Mouse (Mus musculus): Measurements from ENCODE around the gene Pipox. TPM values are rescaled to one million over a fixed set of nuclear protein-coding genes. Genes with fewer than 3 reads are reported as not detected.

Pipox gene
- total RNA-seq, 1 experiment: 27.3 TPM

DNA sequence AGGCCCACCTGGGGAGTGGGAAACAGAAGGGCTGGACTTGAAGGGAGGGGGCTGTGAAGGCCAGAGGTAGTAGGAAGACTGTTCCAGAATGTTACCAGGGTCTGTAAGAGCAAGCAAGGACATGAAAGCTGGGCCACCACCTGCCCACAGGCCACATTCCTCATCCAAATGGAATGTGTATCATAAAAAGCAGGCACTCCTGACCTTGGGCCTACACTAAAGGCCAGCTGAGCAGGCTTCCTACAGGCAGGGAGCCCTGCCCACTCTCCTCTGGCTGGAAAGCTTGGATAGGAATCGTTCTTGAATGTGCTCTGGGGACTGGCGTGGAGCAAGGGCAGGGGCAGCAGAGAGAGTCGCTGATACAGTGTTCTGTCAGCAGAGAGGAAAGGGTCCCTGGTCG, 57.1 kb downstream of the Pipox start:
- in situ Hi-C loops (cut with MboI; ENCODE audit: low sequenced_read_pairs in 2 of 2, unreplicated experiment in 2 of 2): no loop called here
- H3K27ac ChIP-seq (ENCODE audit: insufficient read depth, low read depth, low read length, poor library complexity, severe bottlenecking): no peak overlapping the region
- no peak overlapping the region for H3K4me3 ChIP-seq (ENCODE audit: insufficient read depth in 1 of 2, low read depth in 1 of 2, low read length in 2 of 2, poor library complexity in 1 of 2, severe bottlenecking in 1 of 2)
- H3K36me3 ChIP-seq (ENCODE audit: control insufficient read depth, insufficient read depth, low read length, poor library complexity, severe bottlenecking): peaks cover 1% of the 10 kb centered on the region; the same call in 1 of the 2 replicates
- no peak overlapping the region for H3K9ac ChIP-seq (ENCODE audit: insufficient read depth, low read depth, low read length, poor library complexity, severe bottlenecking)
- peaks cover 0 to 10% of the 10 kb centered on the region in 2 experiments; a peak in 1 of 4 replicates for H3K4me1 ChIP-seq (ENCODE audit: control insufficient read depth in 2 of 2, insufficient read depth in 2 of 2, low read length in 2 of 2, poor library complexity in 1 of 2)
- H3K9me3 ChIP-seq (ENCODE audit: control insufficient read depth, insufficient read depth, low read depth, low read length): no peaks in the 10 kb centered on the region
- TF ChIP-seq CHD2 (IDR thresholded peaks at IDR 0.05; ENCODE audit: low read depth, low read length): no peak
- no peak for TF ChIP-seq MAFK (IDR thresholded peaks at IDR 0.05; ENCODE audit: insufficient read depth, low read depth, low read length)
- no peak for TF ChIP-seq ZNF384 (IDR thresholded peaks at IDR 0.05; ENCODE audit: low read depth, low read length)
- TF ChIP-seq HCFC1 (IDR thresholded peaks at IDR 0.05; ENCODE audit: borderline replicate concordance, insufficient read depth, low read length): no peak
- no peak for TF ChIP-seq ZC3H11A (IDR thresholded peaks at IDR 0.05; ENCODE audit: borderline replicate concordance, low read depth, low read length)
- no peak for DNase-seq (ENCODE audit: low read depth, low spot score)

DNA sequence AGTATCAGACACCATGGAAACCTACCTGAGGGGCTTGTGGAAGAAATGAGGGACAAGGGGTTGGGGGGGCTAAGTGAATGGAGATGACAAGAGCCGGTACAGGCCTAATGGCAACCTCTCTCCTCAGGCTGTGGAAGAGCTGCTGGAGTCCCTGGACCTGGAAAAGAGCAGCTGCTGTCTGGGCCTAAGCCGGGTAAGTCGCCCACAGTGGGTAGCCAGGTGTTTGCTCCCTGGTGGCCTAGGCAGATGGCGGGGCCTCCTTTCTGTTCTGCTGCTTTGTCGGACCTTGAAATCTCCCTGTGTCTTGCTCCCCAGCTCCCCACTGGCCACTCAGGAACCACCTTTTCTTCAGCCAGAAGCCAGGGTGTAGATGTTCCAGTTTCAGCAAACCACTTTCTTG, 57.6 kb downstream of the Pipox start:
- no peak overlapping the region for H3K27ac ChIP-seq (ENCODE audit: insufficient read depth, low read depth, low read length, poor library complexity, severe bottlenecking)
- no peaks in the 10 kb centered on the region for H3K9me3 ChIP-seq (ENCODE audit: control insufficient read depth, insufficient read depth, low read depth, low read length)
- in situ Hi-C loops (cut with MboI; ENCODE audit: low sequenced_read_pairs in 2 of 2, unreplicated experiment in 2 of 2): no loop called here
- no peak overlapping the region for H3K4me3 ChIP-seq (ENCODE audit: insufficient read depth in 1 of 2, low read depth in 1 of 2, low read length in 2 of 2, poor library complexity in 1 of 2, severe bottlenecking in 1 of 2)
- no peak for DNase-seq (ENCODE audit: low read depth, low spot score)
- TF ChIP-seq CHD2 (IDR thresholded peaks at IDR 0.05; ENCODE audit: low read depth, low read length) (no peak), HCFC1 (IDR thresholded peaks at IDR 0.05; ENCODE audit: borderline replicate concordance, insufficient read depth, low read length) (no peak)
- no peak overlapping the region for H3K9ac ChIP-seq (ENCODE audit: insufficient read depth, low read depth, low read length, poor library complexity, severe bottlenecking)
- H3K36me3 ChIP-seq (ENCODE audit: control insufficient read depth, insufficient read depth, low read length, poor library complexity, severe bottlenecking): no peaks in the 10 kb centered on the region; the same call in 1 of the 2 replicates
- H3K4me1 ChIP-seq (ENCODE audit: control insufficient read depth in 2 of 2, insufficient read depth in 2 of 2, low read length in 2 of 2, poor library complexity in 1 of 2): peaks cover 0 to 10% of the 10 kb centered on the region in 2 experiments; a peak in 1 of 4 replicates

DNA sequence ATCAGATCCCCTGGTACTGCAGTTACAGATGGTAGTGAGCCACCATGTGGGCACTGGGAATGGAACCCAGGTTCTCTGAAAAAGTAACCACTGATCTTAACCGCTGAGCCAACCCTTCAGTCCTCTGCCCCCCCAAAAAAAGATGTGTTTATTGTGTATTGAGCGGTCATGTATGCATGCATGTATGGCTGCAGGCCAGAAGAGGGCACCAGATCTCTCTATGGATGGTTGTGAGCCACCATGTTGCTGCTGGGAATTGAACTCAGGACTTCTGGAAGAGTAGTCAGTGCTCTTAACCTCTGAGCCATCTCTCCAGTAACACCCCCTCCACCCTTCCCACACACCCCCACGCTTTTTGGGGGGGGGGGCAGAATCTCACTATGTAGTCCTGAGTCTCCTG, 58.8 kb downstream of the Pipox start:
- Histone ChIP-seq H3K4me3 (ENCODE audit: insufficient read depth in 1 of 2, low read depth in 1 of 2, low read length in 2 of 2, poor library complexity in 1 of 2, severe bottlenecking in 1 of 2) (no peak overlapping the region), H3K27ac (ENCODE audit: insufficient read depth, low read depth, low read length, poor library complexity, severe bottlenecking) (no peak overlapping the region), H3K36me3 (ENCODE audit: control insufficient read depth, insufficient read depth, low read length, poor library complexity, severe bottlenecking) (peaks cover 4% of the 10 kb centered on the region; the same call in 1 of the 2 replicates), H3K9me3 (ENCODE audit: control insufficient read depth, insufficient read depth, low read depth, low read length) (no peaks in the 10 kb centered on the region), H3K9ac (ENCODE audit: insufficient read depth, low read depth, low read length, poor library complexity, severe bottlenecking) (no peak overlapping the region), H3K4me1 (ENCODE audit: control insufficient read depth in 2 of 2, insufficient read depth in 2 of 2, low read length in 2 of 2, poor library complexity in 1 of 2) (peaks cover 0 to 11% of the 10 kb centered on the region in 2 experiments; a peak in 1 of 4 replicates)
- no peak for TF ChIP-seq ZNF384 (IDR thresholded peaks at IDR 0.05; ENCODE audit: low read depth, low read length)
- TF ChIP-seq ZC3H11A (IDR thresholded peaks at IDR 0.05; ENCODE audit: borderline replicate concordance, low read depth, low read length): peak; percentile 25; the same call in 1 of the 2 replicates
- in situ Hi-C loops (cut with MboI; ENCODE audit: low sequenced_read_pairs in 2 of 2, unreplicated experiment in 2 of 2): no loop called here
- no peak for DNase-seq (ENCODE audit: low read depth, low spot score)

DNA sequence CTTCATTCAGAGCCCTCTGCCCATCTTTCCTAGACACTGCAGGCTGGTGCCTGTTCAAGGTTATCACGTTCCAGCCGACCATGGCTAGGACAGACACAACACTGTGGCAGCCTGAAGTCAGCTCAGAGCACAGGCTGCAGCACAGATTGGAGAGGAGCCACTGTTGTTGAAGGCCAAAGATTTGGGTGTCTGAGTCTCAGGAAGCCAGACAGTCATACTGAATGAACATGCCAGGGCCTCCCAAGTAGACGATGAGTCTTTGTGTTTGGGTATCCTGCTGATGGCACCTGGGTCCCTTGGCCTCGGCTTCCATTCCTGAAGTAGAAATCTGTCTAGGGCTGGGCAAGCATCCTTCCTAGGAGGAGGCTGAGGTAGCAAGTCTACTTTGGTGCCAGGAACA, 61.4 kb downstream of the Pipox start:
- Histone ChIP-seq H3K36me3 (ENCODE audit: control insufficient read depth, insufficient read depth, low read length, poor library complexity, severe bottlenecking) (peaks cover 20% of the 10 kb centered on the region), H3K9me3 (ENCODE audit: control insufficient read depth, insufficient read depth, low read depth, low read length) (no peaks in the 10 kb centered on the region), H3K4me3 (ENCODE audit: insufficient read depth in 1 of 2, low read depth in 1 of 2, low read length in 2 of 2, poor library complexity in 1 of 2, severe bottlenecking in 1 of 2) (no peak overlapping the region), H3K4me1 (ENCODE audit: control insufficient read depth in 2 of 2, insufficient read depth in 2 of 2, low read length in 2 of 2, poor library complexity in 1 of 2) (peaks cover 0 to 12% of the 10 kb centered on the region in 2 experiments; a peak in 1 of 4 replicates), H3K9ac (ENCODE audit: insufficient read depth, low read depth, low read length, poor library complexity, severe bottlenecking) (no peak overlapping the region), H3K27ac (ENCODE audit: insufficient read depth, low read depth, low read length, poor library complexity, severe bottlenecking) (no peak overlapping the region)
- in situ Hi-C loops (cut with MboI; ENCODE audit: low sequenced_read_pairs in 2 of 2, unreplicated experiment in 2 of 2): no loop called here
- no peak for DNase-seq (ENCODE audit: low read depth, low spot score)
- TF ChIP-seq MAFK (IDR thresholded peaks at IDR 0.05; ENCODE audit: insufficient read depth, low read depth, low read length): no peak
- TF ChIP-seq ZC3H11A (IDR thresholded peaks at IDR 0.05; ENCODE audit: borderline replicate concordance, low read depth, low read length): no peak
- no peak for TF ChIP-seq HCFC1 (IDR thresholded peaks at IDR 0.05; ENCODE audit: borderline replicate concordance, insufficient read depth, low read length)
- TF ChIP-seq ZNF384 (IDR thresholded peaks at IDR 0.05; ENCODE audit: low read depth, low read length): no peak
- TF ChIP-seq CHD2 (IDR thresholded peaks at IDR 0.05; ENCODE audit: low read depth, low read length): no peak

DNA sequence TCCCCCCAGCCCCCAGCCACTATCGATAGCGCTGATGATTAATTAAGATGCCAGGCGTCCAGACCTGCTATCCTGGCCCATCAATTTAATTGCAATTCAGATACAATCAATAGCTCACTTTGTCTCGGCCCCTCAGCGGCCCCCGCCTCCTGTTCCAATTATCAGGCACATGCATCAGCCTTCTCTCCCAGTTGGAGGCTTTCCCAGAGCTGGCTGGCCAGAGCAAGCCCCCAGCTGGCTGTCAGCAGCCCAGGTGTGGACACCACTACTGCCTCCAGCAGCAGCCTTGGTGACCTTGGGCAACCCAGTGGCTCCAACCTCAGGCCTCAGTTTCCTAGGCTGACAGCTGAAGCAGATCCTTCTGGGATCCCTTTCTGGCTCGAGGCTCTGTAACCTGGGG, 63.0 kb downstream of the Pipox start:
- no peak for DNase-seq (ENCODE audit: low read depth, low spot score)
- Histone ChIP-seq H3K9ac (ENCODE audit: insufficient read depth, low read depth, low read length, poor library complexity, severe bottlenecking) (no peak overlapping the region), H3K9me3 (ENCODE audit: control insufficient read depth, insufficient read depth, low read depth, low read length) (no peaks in the 10 kb centered on the region), H3K4me1 (ENCODE audit: control insufficient read depth in 2 of 2, insufficient read depth in 2 of 2, low read length in 2 of 2, poor library complexity in 1 of 2) (peaks cover 0 to 11% of the 10 kb centered on the region in 2 experiments; a peak in 1 of 4 replicates), H3K4me3 (ENCODE audit: insufficient read depth in 1 of 2, low read depth in 1 of 2, low read length in 2 of 2, poor library complexity in 1 of 2, severe bottlenecking in 1 of 2) (no peak overlapping the region), H3K27ac (ENCODE audit: insufficient read depth, low read depth, low read length, poor library complexity, severe bottlenecking) (no peak overlapping the region), H3K36me3 (ENCODE audit: control insufficient read depth, insufficient read depth, low read length, poor library complexity, severe bottlenecking) (peaks cover 22% of the 10 kb centered on the region)
- in situ Hi-C loops (cut with MboI; ENCODE audit: low sequenced_read_pairs in 2 of 2, unreplicated experiment in 2 of 2): no loop called here
- no peak for TF ChIP-seq MAFK (IDR thresholded peaks at IDR 0.05; ENCODE audit: insufficient read depth, low read depth, low read length)
- no peak for TF ChIP-seq ZNF384 (IDR thresholded peaks at IDR 0.05; ENCODE audit: low read depth, low read length)

Other genes starting within 250 kb of the Pipox start
- gene Nufip2, start 207.9 kb downstream of the Pipox start, total RNA-seq (2012; rRNA removed): 153 and 165 TPM in 2 replicates
- gene Cryba1, start 168.8 kb downstream of the Pipox start, total RNA-seq (2012; rRNA removed): 0.32 TPM in 1 of 2 replicates, not detected in the other
- 33.3 and 46.5 TPM in 2 replicates for gene Myo18a, start 130.8 kb downstream of the Pipox start, total RNA-seq (2012; rRNA removed)
- gene Gm10277, start 106.3 kb downstream of the Pipox start, total RNA-seq (2012; rRNA removed): 0.18 and 0.32 TPM in 2 replicates
- gene Sez6, start 36.7 kb upstream of the Pipox start, total RNA-seq (2012; rRNA removed): 0.45 and 0.63 TPM in 2 replicates
- 38.4 and 42.0 TPM in 2 replicates for gene Phf12, start 88.7 kb upstream of the Pipox start, total RNA-seq (2012; rRNA removed)
- 20.2 and 28.5 TPM in 2 replicates for gene Dhrs13, start 138.2 kb upstream of the Pipox start, total RNA-seq (2012; rRNA removed)
- gene Flot2, start 143.8 kb upstream of the Pipox start, total RNA-seq (2012; rRNA removed): 26.7 and 31.9 TPM in 2 replicates
- gene Eral1, start 186.3 kb upstream of the Pipox start, total RNA-seq (2012; rRNA removed): 29.6 and 33.5 TPM in 2 replicates
- gene Fam222b, start 200.6 kb upstream of the Pipox start, total RNA-seq (2012; rRNA removed): 8.9 and 11.7 TPM in 2 replicates